Mouse (Mus musculus) lung, postnatal 0 days (tissue): Measurements from ENCODE around the gene Asb5. TPM values are rescaled to one million over a fixed set of nuclear protein-coding genes. Genes with fewer than 3 reads are reported as not detected.
A peak's percentile ranks its signal among the peaks of the same experiment; 100 is the strongest.
"Not testable (repeated sequence)": the region's sequence is repeated elsewhere in the genome, so short reads cannot be mapped to it uniquely, and the experiment has no call there.

Experiments
- ATAC-seq: fragments of 200-750 bp; cut with Nextera tagmentation; 2 replicates; pipeline ENCODE4 v1.8.0; 2017; ENCODE audit warnings: moderate library complexity
- DNase-seq: peaks from one replicate; pipeline ENCODE4 v3.0.0-alpha.2; 2016; ENCODE audit warnings: low spot score
- H3K27ac ChIP-seq: fragments of 300-500 bp; sonication (generic); 2 replicates; pipeline ENCODE4 v1.5.1; 2014; ENCODE audit warnings: antibody characterized with exemption, mild to moderate bottlenecking, low read length, mixed read lengths
- H3K27me3 ChIP-seq: fragments of 300-500 bp; sonication (generic); replicated peaks from 2 replicates; pipeline ENCODE4 v1.6.1; 2014; ENCODE audit warnings: low read length, mixed read lengths; ENCODE audit not compliant: insufficient read depth
- H3K36me3 ChIP-seq: fragments of 300-500 bp; sonication (generic); 2 replicates; pipeline ENCODE4 v1.6.1; 2014; ENCODE audit warnings: low read length, mixed read lengths; ENCODE audit not compliant: insufficient read depth
- H3K4me1 ChIP-seq: fragments of 300-500 bp; sonication (generic); 2 replicates; pipeline ENCODE4 v1.6.1; 2014; ENCODE audit warnings: antibody characterized with exemption, low read depth, low read length, mixed read lengths; ENCODE audit not compliant: insufficient read depth
- H3K4me2 ChIP-seq: fragments of 300-500 bp; sonication (generic); replicated peaks from 2 replicates; pipeline ENCODE4 v1.6.1; 2014; ENCODE audit warnings: low read depth, mild to moderate bottlenecking, low read length, moderate library complexity, mixed read lengths
- H3K4me3 ChIP-seq: fragments of 300-500 bp; sonication (generic); 2 replicates; pipeline ENCODE4 v1.5.1; 2014; ENCODE audit warnings: low read depth, low read length
- H3K9ac ChIP-seq: fragments of 300-500 bp; sonication (generic); replicated peaks from 2 replicates; pipeline ENCODE4 v1.6.1; 2014; ENCODE audit warnings: low read depth, mild to moderate bottlenecking
- H3K9me3 ChIP-seq: fragments of 300-500 bp; sonication (generic); 2 replicates; pipeline ENCODE4 v1.6.1; 2016; ENCODE audit warnings: low read length, mixed read lengths
- CTCF ChIP-seq: IDR thresholded peaks from 2 replicates; pipeline ENCODE4 v1.5.1; 2016; ENCODE audit warnings: antibody characterized with exemption, mild to moderate bottlenecking
- EP300 ChIP-seq: IDR thresholded peaks from 2 replicates; pipeline ENCODE4 v1.6.1; 2016; ENCODE audit warnings: antibody characterized with exemption, mild to moderate bottlenecking, control low read depth
- WGBS: fragments of 180-500 bp; shearing (Covaris S2); extraction: QIAGEN DNeasy Blood & Tissue Kit; methylation state at CpG from one replicate; pipeline ENCODE4 v1.1.7; 2014; 5-methylcytosine and 5-hydroxymethylcytosine counted together
- polyA plus RNA-seq: library from polyadenylated mRNA; unstranded; fragments of >200 nt; fragmentation: Nextera tagmentation; extraction: Ambion mirVana; gene quantifications from 2 replicates; pipeline ENCODE4 v1.2.1, GENCODE M21; 2015

The Asb5 gene
- polyA plus RNA-seq, 1 experiment from 2014 or later: 3.8 TPM

GRCm38 (mm10) chr8:54603440-54603839, 74.1 kb downstream of the Asb5 start:
- no peaks in the 10 kb centered on the region for H3K27me3 ChIP-seq
- no peaks in the 10 kb centered on the region for H3K4me1 ChIP-seq
- no peaks in the 10 kb centered on the region for H3K9me3 ChIP-seq
- no peak overlapping the region for H3K4me2 ChIP-seq
- ATAC-seq: no peak
- H3K4me3 ChIP-seq: no peak overlapping the region
- no peak for TF ChIP-seq CTCF
- no peak for TF ChIP-seq EP300
- no peak overlapping the region for H3K27ac ChIP-seq
- H3K9ac ChIP-seq: no peak overlapping the region
- H3K36me3 ChIP-seq: no peaks in the 10 kb centered on the region
- 69% methylated on average over 4 of the region's 4 CpGs for WGBS
- no peak for DNase-seq

- 52% methylated on average over 2 of the region's 2 CpGs for WGBS
- TF ChIP-seq CTCF: no peak
- TF ChIP-seq EP300: no peak
Measured at GRCm38 (mm10) chr8:54609336-54609735, 80.0 kb downstream of the Asb5 start.

GRCm38 (mm10) chr8:54610238-54610637, 80.9 kb downstream of the Asb5 start:
- DNase-seq (peak; percentile 49), ATAC-seq (peak; percentile 87)
- WGBS: 47% methylated on average over 4 of the region's 4 CpGs
- Histone ChIP-seq H3K9ac (no peak overlapping the region), H3K4me1 (no peaks in the 10 kb centered on the region), H3K36me3 (no peaks in the 10 kb centered on the region), H3K27me3 (no peaks in the 10 kb centered on the region), H3K4me3 (no peak overlapping the region), H3K9me3 (no peaks in the 10 kb centered on the region), H3K27ac (no peak overlapping the region), H3K4me2 (no peak overlapping the region)
- TF ChIP-seq EP300 (no peak), CTCF (no peak)

More at GRCm38 (mm10) chr8:54609336-54609735, 80.0 kb downstream of the Asb5 start:
- Histone ChIP-seq H3K27me3 (no peaks in the 10 kb centered on the region), H3K4me1 (no peaks in the 10 kb centered on the region), H3K36me3 (no peaks in the 10 kb centered on the region), H3K4me3 (no peak overlapping the region), H3K4me2 (no peak overlapping the region), H3K9me3 (no peaks in the 10 kb centered on the region), H3K27ac (no peak overlapping the region), H3K9ac (no peak overlapping the region)
- ATAC-seq: no peak
- DNase-seq: peak; percentile 27

GRCm38 (mm10) chr8:54616710-54617109, 87.3 kb downstream of the Asb5 start:
- H3K4me2 ChIP-seq, H3K4me3 ChIP-seq, H3K9me3 ChIP-seq, DNase-seq, ATAC-seq, H3K27me3 ChIP-seq, H3K36me3 ChIP-seq, H3K4me1 ChIP-seq, H3K9ac ChIP-seq, H3K27ac ChIP-seq: not testable (repeated sequence)
- 76% methylated on average over 17 of the region's 17 CpGs for WGBS

Other genes with a start within 250 kb of the Asb5 start
- gene Spcs3, start 418 bp downstream of the Asb5 start, polyA plus RNA-seq: 38.7 and 41.8 TPM in 2 replicates
- not detected in 2 replicates for gene Spata4, start 71.2 kb downstream of the Asb5 start, polyA plus RNA-seq